Mouse (Mus musculus) lung, postnatal 0 days (tissue): ENCODE measurements at regions not wholly inside any gene's neighbourhood (a gene's known extent, or its start where the extent isn't known, plus 50 kb on each side); places are given as distances from the start of the nearest gene placed in this dataset.

Source experiments
- CTCF ChIP-seq: IDR thresholded peaks from 2 replicates; pipeline ENCODE4 v1.5.1; 2016; ENCODE audit warnings: antibody characterized with exemption, mild to moderate bottlenecking
- EP300 ChIP-seq: IDR thresholded peaks from 2 replicates; pipeline ENCODE4 v1.6.1; 2016; ENCODE audit warnings: antibody characterized with exemption, mild to moderate bottlenecking, control low read depth

DNA sequence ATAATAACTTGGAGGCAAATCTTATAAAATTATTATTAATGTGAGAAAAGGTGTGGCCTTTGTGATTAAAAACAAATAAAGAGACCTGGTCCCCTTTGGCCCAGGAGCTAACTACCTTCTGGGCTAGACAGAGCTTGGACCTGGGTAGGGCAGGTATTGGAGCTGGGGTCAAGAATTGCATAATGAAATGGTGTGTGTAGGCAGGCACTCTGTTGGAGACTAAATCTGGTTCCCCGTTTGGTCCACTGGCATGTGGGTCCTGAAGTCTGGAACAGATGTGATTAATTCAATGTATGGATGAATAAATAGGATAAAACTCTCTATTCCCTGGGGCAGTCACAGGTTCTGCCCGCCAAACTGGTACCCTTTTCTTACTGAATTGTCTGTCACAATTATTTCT is 301.3 kb upstream of the Clnk start:
- TF ChIP-seq CTCF (no peak), EP300 (no peak)
